Mouse (Mus musculus) lung, postnatal 0 days (tissue): Measurements from ENCODE around the gene Ccpg1.

Experiments used
- CTCF ChIP-seq: IDR thresholded peaks from 2 replicates; pipeline ENCODE4 v1.5.1; 2016; ENCODE audit warnings: antibody characterized with exemption, mild to moderate bottlenecking
- EP300 ChIP-seq: IDR thresholded peaks from 2 replicates; pipeline ENCODE4 v1.6.1; 2016; ENCODE audit warnings: antibody characterized with exemption, mild to moderate bottlenecking, control low read depth

GRCm38 (mm10) chr9:72969874-72970273 is 15.4 kb upstream of the Ccpg1 start:
- TF ChIP-seq CTCF (no peak), EP300 (no peak)
